ENCODE assay signal across 1 mouse cellular context in the genomic region with DNA sequence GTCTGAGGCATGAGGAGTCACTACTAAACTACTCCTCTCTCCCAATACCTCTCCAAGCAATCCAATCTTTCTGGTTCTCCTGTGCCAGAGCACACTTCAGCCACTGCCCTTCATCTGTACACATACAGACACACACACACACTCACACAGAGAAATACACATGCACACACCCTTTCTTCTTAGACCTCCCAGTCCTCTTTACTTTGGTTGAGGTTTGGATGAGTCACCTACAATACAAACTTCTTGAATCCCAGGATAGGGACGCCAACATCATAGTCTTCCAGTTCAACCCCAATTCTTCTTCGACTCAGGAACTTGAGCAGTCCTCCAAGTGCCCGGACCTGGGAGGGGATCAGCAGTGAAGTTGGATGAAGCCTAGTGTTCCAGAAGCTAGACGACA.
TF ChIP-seq lines count a peak whose summit lies in the region.

No protein-coding gene starts in this region.

TF ChIP-seq in myocyte, 11 proteins besides CTCF, POLR2A, EP300 and RAD21:
- no peak for TF ChIP-seq MYOD1 (IDR thresholded peaks at IDR 0.05; ENCODE audit: control insufficient read depth in 1 of 3, insufficient read length in 2 of 3, low read depth in 2 of 3)
- no peak for TF ChIP-seq CEBPB (IDR thresholded peaks at IDR 0.05; ENCODE audit: insufficient read depth, poor library complexity, severe bottlenecking)
- TF ChIP-seq TCF3 (IDR thresholded peaks at IDR 0.05; ENCODE audit: insufficient read length, low read depth) = no peak
- TF ChIP-seq TCF12 (IDR thresholded peaks at IDR 0.05; ENCODE audit: insufficient read depth, poor library complexity, severe bottlenecking) = no peak
- TF ChIP-seq MYOG (IDR thresholded peaks at IDR 0.05; ENCODE audit: control insufficient read depth in 1 of 3, insufficient read depth in 1 of 3, insufficient read length in 2 of 3, low read depth in 2 of 3) = no peak
- TF ChIP-seq USF1 (IDR thresholded peaks at IDR 0.05; ENCODE audit: low read depth) = no peak
- no peak for TF ChIP-seq SRF (IDR thresholded peaks at IDR 0.05; ENCODE audit: control insufficient read depth, insufficient read length, low read depth)
- TF ChIP-seq E2F4 (IDR thresholded peaks at IDR 0.05; ENCODE audit: insufficient read depth) = no peak
- TF ChIP-seq MAX (IDR thresholded peaks at IDR 0.05; ENCODE audit: low read depth) = no peak
- no peak for TF ChIP-seq REST (IDR thresholded peaks at IDR 0.05; ENCODE audit: insufficient read depth, insufficient read length)
- TF ChIP-seq POLR2AphosphoS2 (IDR thresholded peaks at IDR 0.05; ENCODE audit: insufficient read length, low read depth) = no peak
TF ChIP-seq in myocyte: peak in this region for 0.
